Mouse (Mus musculus): ENCODE data around the gene Slc6a20a.

Slc6a20a gene

GRCm38 (mm10) chr9:123638231-123638630 lies 40.5 kb downstream of the Slc6a20a start:
- no peak for DNase-seq (ENCODE audit: low read depth)

GRCm38 (mm10) chr9:123636771-123637170 lies 41.9 kb downstream of the Slc6a20a start:
- DNase-seq (ENCODE audit: low read depth), result no peak

DNA sequence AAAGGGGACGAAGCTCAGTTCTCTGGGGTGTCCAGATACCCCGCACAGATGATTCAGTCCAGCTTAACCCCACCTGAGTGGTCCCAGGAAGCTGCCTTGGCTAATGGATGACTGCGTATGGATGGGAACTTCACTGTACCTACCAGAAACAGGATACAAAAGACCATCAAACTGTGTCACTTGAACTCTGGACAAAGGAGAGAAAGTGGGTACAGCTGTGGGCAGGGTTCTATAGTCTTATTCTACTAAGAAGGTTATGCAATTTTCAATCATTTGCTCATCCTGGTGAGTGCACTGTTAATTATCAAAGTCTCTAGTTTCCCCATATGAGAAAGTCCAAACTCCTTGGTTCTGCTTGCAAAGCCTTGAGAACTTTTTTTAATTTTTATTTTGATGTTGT lies 45.7 kb downstream of the Slc6a20a start:
- no peak for DNase-seq (ENCODE audit: low read depth)

DNA sequence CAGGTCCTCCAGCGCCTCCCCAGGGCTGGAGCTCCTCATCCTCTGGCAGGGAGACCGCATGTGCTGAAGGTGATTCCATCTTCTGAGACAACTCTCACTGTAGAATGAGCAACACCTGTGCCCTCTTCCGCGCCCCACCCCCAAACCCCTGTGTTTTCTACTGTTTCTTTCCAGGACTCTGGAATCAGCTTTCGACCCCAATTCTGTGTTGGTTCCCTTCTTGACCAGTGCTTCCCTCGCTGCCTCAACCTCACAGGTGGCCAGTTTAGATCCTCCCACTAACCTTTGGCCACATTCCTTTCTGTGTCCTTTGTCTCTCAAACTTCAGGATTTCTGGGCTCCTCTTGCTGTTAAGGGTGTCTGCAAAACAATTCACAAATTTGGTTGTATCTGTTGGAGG lies 46.4 kb downstream of the Slc6a20a start, which contains the start of gene Slc6a20b:
Gene Slc6a20b, minus strand, starts transcription at position 285 of the 400 bp plus-strand sequence.
- no peak for DNase-seq (ENCODE audit: low read depth)

GRCm38 (mm10) chr9:123631666-123632065 lies 47.0 kb downstream of the Slc6a20a start:
- DNase-seq (ENCODE audit: low read depth), result no peak

DNA sequence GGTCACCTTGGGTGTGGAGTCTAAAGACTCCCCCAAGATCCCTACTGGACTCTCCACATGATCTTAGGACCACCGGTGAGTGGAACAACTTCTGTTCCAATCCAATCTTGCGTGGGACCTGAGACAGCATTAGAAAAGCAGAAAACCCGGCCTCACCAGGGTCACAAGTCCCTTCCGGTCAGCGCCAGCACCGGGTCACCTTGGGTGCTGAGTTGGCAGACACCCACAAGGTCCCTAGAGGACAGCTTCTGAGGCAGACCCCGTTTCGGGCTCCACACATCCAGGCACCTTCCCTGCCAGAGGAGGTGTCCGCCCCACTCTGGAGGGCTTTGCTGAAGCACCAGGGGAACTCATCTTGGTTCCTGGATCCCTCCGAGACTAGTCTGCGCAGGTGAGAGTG lies 52.9 kb downstream of the Slc6a20a start:
- no peak for DNase-seq (ENCODE audit: low read depth)

GRCm38 (mm10) chr9:123624741-123625140 lies 53.9 kb downstream of the Slc6a20a start:
- no peak for DNase-seq (ENCODE audit: low read depth)

DNA sequence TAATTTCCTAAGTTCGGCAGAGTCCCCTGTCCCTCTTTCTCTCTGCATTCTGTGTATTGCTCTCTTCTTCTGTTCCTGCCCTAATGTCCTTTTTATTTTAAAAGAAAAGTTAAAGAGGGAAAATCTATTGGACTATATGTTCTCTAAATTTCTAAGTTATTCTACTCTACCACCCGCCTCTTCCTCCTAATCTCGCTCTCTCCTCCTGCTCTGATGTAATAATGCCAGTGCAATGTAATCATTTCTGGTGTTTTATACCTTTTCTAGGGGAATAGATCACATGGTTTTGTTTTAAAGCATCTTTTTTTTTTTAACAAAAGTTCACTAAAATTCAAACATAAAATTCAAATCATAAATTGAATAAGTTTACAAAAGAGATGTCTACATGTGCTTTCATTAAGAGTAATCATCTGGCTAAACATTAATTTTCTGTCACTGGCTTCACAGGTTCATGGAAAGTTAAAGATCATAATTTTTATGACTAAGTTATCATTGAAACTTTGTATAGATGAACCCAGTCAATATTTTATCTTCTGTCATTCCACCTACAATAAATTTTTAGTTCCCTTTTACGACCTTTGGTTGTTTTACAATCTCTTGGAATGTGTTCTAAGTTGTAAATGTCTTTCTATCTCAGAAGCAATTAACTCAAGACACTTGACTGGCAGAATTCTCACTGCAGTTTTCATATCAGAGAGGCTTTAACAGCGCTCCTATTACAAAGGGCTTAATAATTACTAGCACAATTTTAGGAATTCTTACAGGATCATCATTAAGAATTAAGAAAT lies 58.2 kb downstream of the Slc6a20a start:
- DNase-seq (ENCODE audit: low read depth), result no peak

DNA sequence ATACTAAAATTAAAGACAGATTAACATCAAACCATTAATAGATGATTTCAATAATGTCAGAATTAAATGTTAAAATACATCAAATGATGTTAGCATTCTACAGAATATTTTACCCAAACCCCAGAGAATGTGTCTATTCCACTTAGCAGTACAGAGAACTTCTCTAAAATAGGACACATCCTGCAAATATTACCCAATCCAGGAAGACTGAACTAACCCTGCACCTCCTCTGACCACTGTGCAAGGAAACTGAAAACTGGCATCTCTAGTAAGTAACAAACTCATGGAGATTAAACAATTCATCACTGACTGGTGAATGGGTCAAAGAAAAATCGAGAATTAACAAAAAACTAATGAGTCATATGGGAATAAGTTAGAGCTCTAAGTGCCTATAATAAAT lies 77.2 kb downstream of the Slc6a20a start:
- no peak for DNase-seq (ENCODE audit: low read depth)

DNA sequence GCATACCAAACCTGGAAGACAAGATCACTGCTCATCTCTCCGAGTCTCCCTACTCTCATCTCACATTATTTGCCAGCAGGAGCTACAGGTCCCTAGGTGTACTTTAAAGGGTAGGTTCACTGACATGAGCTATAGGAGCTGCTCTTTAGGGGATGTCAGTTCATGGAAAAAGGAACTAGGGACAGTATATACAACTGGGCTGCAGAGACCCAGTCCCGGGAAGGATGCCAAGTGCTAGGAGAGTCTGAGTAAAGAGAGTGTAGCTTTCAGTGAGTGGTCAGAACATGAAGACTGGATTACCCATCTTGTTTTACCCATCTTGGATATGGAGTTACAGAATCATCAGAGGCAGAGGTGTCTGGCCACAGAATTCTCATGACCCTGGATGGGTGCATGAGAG lies 81.3 kb downstream of the Slc6a20a start:
- no peak for DNase-seq (ENCODE audit: low read depth)

GRCm38 (mm10) chr9:123596910-123597309 lies 81.8 kb downstream of the Slc6a20a start:
- no peak for DNase-seq (ENCODE audit: low read depth)

GRCm38 (mm10) chr9:123595194-123595593 lies 83.5 kb downstream of the Slc6a20a start:
- DNase-seq (ENCODE audit: low read depth), result no peak

GRCm38 (mm10) chr9:123589240-123589910 lies 89.3 kb downstream of the Slc6a20a start:
- DNase-seq (ENCODE audit: low read depth), result no peak
